Comparison of ENCODE assay signal across 17 mouse cellular contexts in the genomic region with DNA sequence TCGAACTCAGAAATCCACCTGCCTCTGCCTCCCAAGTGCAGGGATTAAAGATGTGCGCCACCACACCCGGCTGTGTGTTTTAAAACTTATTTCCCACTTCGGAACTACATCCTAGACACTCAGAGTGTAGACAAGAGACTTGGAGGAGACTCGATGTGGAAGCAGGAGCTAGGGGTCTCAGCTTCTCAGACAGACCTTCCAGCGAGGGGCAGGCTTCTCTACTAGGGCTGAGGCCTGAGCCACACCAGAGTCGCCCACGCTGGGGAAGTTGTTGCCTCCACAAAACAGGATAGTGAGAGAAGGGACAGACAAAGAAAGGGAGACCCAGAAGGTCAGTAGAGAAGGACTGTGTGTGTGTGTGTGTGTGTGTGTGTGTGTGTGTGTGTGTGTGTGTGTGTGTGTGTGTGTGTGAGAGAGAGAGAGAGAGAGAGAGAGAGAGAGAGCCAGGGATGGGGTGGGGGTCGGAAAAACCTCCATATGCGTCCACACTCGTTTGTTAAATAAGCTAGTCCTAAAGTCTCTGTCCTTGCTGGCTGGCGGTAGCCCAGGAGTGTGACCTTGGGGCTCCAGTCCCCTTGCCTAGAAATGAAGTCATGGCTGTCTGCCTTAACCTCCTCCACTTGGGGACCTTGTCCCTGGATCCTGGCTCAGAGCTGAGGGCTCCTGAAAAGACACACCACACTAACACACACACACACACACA. TPM values are rescaled to one million over a fixed set of nuclear protein-coding genes. Genes with fewer than 3 reads are reported as not detected.
DNase-seq lines count a peak whose midpoint lies in the region; ATAC-seq and TF ChIP-seq lines count a peak whose summit lies in the region.
"Had no signal": no experiment of that assay in that cellular context is flagged by ENCODE, and none has a peak within 500 bp of the region (broad histone marks: within the 10 kb centered on the region; RNA-seq: fewer than 3 reads in every experiment).

No protein-coding gene starts in this region.

- H3K9ac ChIP-seq in heart, postnatal 0 days (replicated peaks; ENCODE audit: low read depth, low read length): no peak overlapping the region
- H3K9ac ChIP-seq: forebrain, embryonic 12.5 days had no signal

- no peak for DNase-seq in heart, postnatal 0 days (ENCODE audit: low spot score)
- DNase-seq in heart, adult 11 months: no peak
- peak; percentile 39 for DNase-seq in ovary, adult 18-20 months (ENCODE audit: low spot score)
- DNase-seq in ovary, postnatal 10 days (ENCODE audit: low spot score): no peak
- peak; percentile 55 for DNase-seq in ZHBTc4 (ENCODE audit: low read depth, low spot score)
- DNase-seq in adrenal gland, postnatal 36 days: peak; percentile 81 to 83
- no peak for DNase-seq in urinary bladder, postnatal 14 days (ENCODE audit: low spot score)
- DNase-seq in frontal cortex, postnatal 36 days (ENCODE audit: low spot score in 2 of 2): no peak
- DNase-seq: cerebellum, adult 11-12 months; cerebellum, postnatal 25 days; kidney, adult 8-10 months; lung, postnatal 4 days had no signal

- no peak for TF ChIP-seq EP300 in heart, postnatal 0 days (IDR thresholded peaks at IDR 0.05; ENCODE audit: low read depth)

- no peaks in the 10 kb centered on the region for H3K9me3 ChIP-seq in heart, postnatal 0 days (replicated peaks; ENCODE audit: control insufficient read depth, low read length)
- H3K9me3 ChIP-seq: forebrain, embryonic 12.5 days had no signal

- no peak overlapping the region for H3K4me3 ChIP-seq in heart, postnatal 0 days (ENCODE audit: low read depth, low read length)
- H3K4me3 ChIP-seq: forebrain, embryonic 12.5 days; myocyte had no signal

- no peaks in the 10 kb centered on the region for H3K36me3 ChIP-seq in heart, postnatal 0 days (replicated peaks; ENCODE audit: control insufficient read depth, insufficient read depth, low read length)
- H3K36me3 ChIP-seq: forebrain, embryonic 12.5 days had no signal

- H3K4me2 ChIP-seq in heart, postnatal 0 days (ENCODE audit: low read depth, low read length): no peak overlapping the region
- H3K4me2 ChIP-seq: forebrain, embryonic 12.5 days; midbrain, embryonic 11.5 days had no signal

- no peak overlapping the region for H3K27ac ChIP-seq in heart, postnatal 0 days (ENCODE audit: low read depth)
- H3K27ac ChIP-seq: forebrain, embryonic 12.5 days; stomach, postnatal 0 days had no signal

- H3K27me3 ChIP-seq in heart, postnatal 0 days (ENCODE audit: control insufficient read depth, insufficient read depth, low read length): peaks cover 13% of the 10 kb centered on the region; the same call in 1 of the 2 replicates

- peaks cover 16% of the 10 kb centered on the region for H3K4me1 ChIP-seq in heart, postnatal 0 days (ENCODE audit: control insufficient read depth, insufficient read depth)

- 0 out of 2 replicates have a peak, but pooled peaks have one; percentile 24 for ATAC-seq in heart, postnatal 0 days (ENCODE audit: insufficient read depth, low read depth)
- ATAC-seq: activated CD4-positive, CD25-positive, alpha-beta regulatory T cell, adult 4 months had no signal

- no peak for TF ChIP-seq CTCF in heart, postnatal 0 days (IDR thresholded peaks at IDR 0.05; ENCODE audit: low read depth)

- 64% methylated on average over 12 of the region's 12 CpGs for WGBS in heart, postnatal 0 days

RNA-seq across cellular contexts. Expression of a gene that starts 17.7 kb away (rescaled TPM):
- 10.1 and 11.7 TPM in 2 replicates for total RNA-seq in heart, postnatal 0 days (2014; rRNA removed; ENCODE audit: low replicate concordance)
- polyA plus RNA-seq in heart, postnatal 0 days (2015; fragmentation: Nextera tagmentation; extraction: Ambion mirVana): 1.4 TPM in 2 replicates
- total RNA-seq in adrenal gland, postnatal 36 days (2021): 10 to 100 TPM; 14.4 to 23.6 TPM
- polyA plus RNA-seq: activated CD4-positive, CD25-positive, alpha-beta regulatory T cell, adult 4 months had no signal

RNA-seq across cellular contexts. Expression of a gene that starts 44.0 kb away (rescaled TPM):
- total RNA-seq in heart, postnatal 0 days (2014; rRNA removed; ENCODE audit: low replicate concordance): 0.66 and 2.5 TPM in 2 replicates
- 1.5 and 1.6 TPM in 2 replicates for polyA plus RNA-seq in heart, postnatal 0 days (2015; fragmentation: Nextera tagmentation; extraction: Ambion mirVana)
- 10 to 100 TPM; 31.2 to 75.4 TPM for total RNA-seq in adrenal gland, postnatal 36 days (2021)
- polyA plus RNA-seq: activated CD4-positive, CD25-positive, alpha-beta regulatory T cell, adult 4 months had no signal

Comparison
In these comparisons a context has a peak if more than half of its experiments do, and no peak if none do; other contexts are left out.
1. DNase-seq: peak in ovary, adult 18-20 months (single experiment), ZHBTc4 (single experiment) and adrenal gland, postnatal 36 days (2 of 2); none in heart, postnatal 0 days (single experiment), heart, adult 11 months (single experiment), ovary, postnatal 10 days (single experiment), urinary bladder, postnatal 14 days (single experiment) and frontal cortex, postnatal 36 days (0 of 2).